9 mouse cellular contexts compared by ENCODE assay signal in the genomic region with DNA sequence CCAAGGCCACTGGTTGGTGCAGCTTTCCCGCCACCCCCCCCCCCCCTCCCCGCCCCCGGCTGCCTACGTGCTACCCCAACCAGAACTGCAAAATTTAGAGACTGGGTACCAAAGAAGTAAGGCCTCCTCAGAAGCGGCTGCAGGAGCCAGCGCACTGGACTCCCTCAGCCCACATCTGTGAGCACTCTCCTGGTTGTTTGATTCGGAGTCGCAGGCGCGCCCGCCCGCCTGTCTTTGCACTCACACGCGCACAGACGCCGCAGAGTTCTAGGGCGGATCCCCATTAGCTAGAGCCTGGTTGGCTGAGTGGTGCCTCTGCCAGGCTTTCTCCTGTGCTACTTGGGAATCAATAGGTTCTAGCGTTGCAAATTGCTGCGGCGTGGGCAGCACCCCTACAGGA. TPM values are rescaled to one million over a fixed set of nuclear protein-coding genes. Genes with fewer than 3 reads are reported as not detected.
A peak's percentile ranks its signal among the peaks of the same experiment; 100 is the strongest.
DNase-seq lines count a peak whose midpoint lies in the region; ATAC-seq and TF ChIP-seq lines count a peak whose summit lies in the region.
"Had no signal": no experiment of that assay in that cellular context is flagged by ENCODE, and none has a peak within 500 bp of the region (broad histone marks: within the 10 kb centered on the region; RNA-seq: fewer than 3 reads in every experiment).

No protein-coding gene starts in this region.

- H3K27me3 ChIP-seq in testis, adult 2 months (ENCODE audit: control insufficient read depth, insufficient read depth, low read length) = peaks cover 2% of the 10 kb centered on the region; the same call in 1 of the 2 replicates
- H3K27me3 ChIP-seq in limb, embryonic 12.5 days = peaks cover 63% of the 10 kb centered on the region

- H3K36me3 ChIP-seq in testis, adult 2 months (ENCODE audit: control insufficient read depth, insufficient read depth, low read length) = no peaks in the 10 kb centered on the region
- H3K36me3 ChIP-seq in limb, embryonic 12.5 days = no peaks in the 10 kb centered on the region

- no peaks in the 10 kb centered on the region; the same call in 1 of the 2 replicates for H3K4me1 ChIP-seq in testis, adult 2 months (ENCODE audit: control insufficient read depth, insufficient read depth, low read length)
- H3K4me1 ChIP-seq in limb, embryonic 12.5 days (replicated peaks) = peaks cover 25% of the 10 kb centered on the region

- H3K9ac ChIP-seq in limb, embryonic 12.5 days (replicated peaks) = no peak overlapping the region

- H3K27ac ChIP-seq in testis, adult 2 months (ENCODE audit: control insufficient read depth, insufficient read depth, low read depth, low read length) = no peak overlapping the region
- H3K27ac ChIP-seq in limb, embryonic 12.5 days = no peak overlapping the region

- TF ChIP-seq POLR2A in testis, adult 2 months (IDR thresholded peaks at IDR 0.05; ENCODE audit: control insufficient read depth, low read depth, low read length) = no peak

- ATAC-seq in limb, embryonic 12.5 days (ENCODE audit: insufficient number of reproducible peaks, insufficient read depth, low FRiP score, low TSS enrichment, low read depth) = peak; percentile 63
- ATAC-seq in megakaryocyte progenitor cell, adult 5-6 weeks (replicated peaks; ENCODE audit: poor library complexity) = no peak

- H3K9me3 ChIP-seq in limb, embryonic 12.5 days = no peaks in the 10 kb centered on the region

- TF ChIP-seq CTCF in testis, adult 2 months (IDR thresholded peaks at IDR 0.05; ENCODE audit: control insufficient read depth, insufficient read depth, insufficient replicate concordance, low read depth, low read length) = no peak

- H3K4me3 ChIP-seq in testis, adult 2 months (ENCODE audit: control insufficient read depth, low read depth, low read length) = peak overlapping the region; percentile 46
- peak overlapping the region; percentile 26 for H3K4me3 ChIP-seq in limb, embryonic 12.5 days (replicated peaks)

- H3K4me2 ChIP-seq in limb, embryonic 12.5 days = peak overlapping the region; percentile 55

- peak; percentile 27 to 44 for DNase-seq in adrenal gland, adult (ENCODE audit: inconsistent age in 2 of 2, low spot score in 1 of 2)
- DNase-seq in adrenal gland, adult 18-20 months (ENCODE audit: low spot score in 2 of 2) = no peak
- DNase-seq in testis, postnatal 10 days (ENCODE audit: low spot score) = no peak
- DNase-seq in testis, postnatal 14 days (ENCODE audit: low spot score) = peak; percentile 9
- DNase-seq in frontal cortex, adult 2 months (ENCODE audit: extremely low spot score in 1 of 2, low spot score in 1 of 2) = no peak
- DNase-seq: gastrocnemius, postnatal 10 days had no signal

- 1% methylated on average over 19 of the region's 20 CpGs for WGBS in limb, embryonic 12.5 days

RNA-seq across cellular contexts. Expression of gene Tfap2b, which starts 32.6 kb away (rescaled TPM):
- 1 to 10 TPM; 8.5 to 8.6 TPM for total RNA-seq in adrenal gland, adult 18-20 months (2021)
- polyA plus RNA-seq in testis, adult 2 months (2012; rRNA removed) = 1.6 TPM in 1 of 2 replicates, not detected in the other
- 49.9 and 52.6 TPM in 2 replicates for polyA plus RNA-seq in limb, embryonic 12.5 days (2016; fragmentation: Nextera tagmentation; extraction: Ambion mirVana)
- polyA plus RNA-seq in frontal cortex, adult 2 months (2012; rRNA removed) = 0.84 and 1.5 TPM in 2 replicates
- total RNA-seq in megakaryocyte progenitor cell, adult 5-6 weeks (2015) = not detected in 2 replicates
- not detected in 2 replicates for total RNA-seq in megakaryocyte progenitor cell, adult 5-6 weeks (2017)

Comparison
In these comparisons a context has a peak if more than half of its experiments do, and no peak if none do; other contexts are left out.
1. DNase-seq: peak in adrenal gland, adult (2 of 2) and testis, postnatal 14 days (single experiment); none in adrenal gland, adult 18-20 months (0 of 2), testis, postnatal 10 days (single experiment) and frontal cortex, adult 2 months (0 of 2).
2. RNA of gene Tfap2b, which starts 32.6 kb away (polyA plus RNA-seq): 49.9 to 52.6 TPM in limb, embryonic 12.5 days; 0.84 to 1.5 TPM in frontal cortex, adult 2 months and 1.6 TPM in testis, adult 2 months; every median in the first group is over 10 times any median in the second.